Mouse (Mus musculus) limb, embryonic 14.5 days (tissue): ENCODE data around the gene Phactr2. TPM values are rescaled to one million over a fixed set of nuclear protein-coding genes. Genes with fewer than 3 reads are reported as not detected.
A peak's percentile ranks its signal among the peaks of the same experiment; 100 is the strongest.

Experiments
- ATAC-seq: fragments of 200-750 bp; cut with Nextera tagmentation; 2 replicates; pipeline ENCODE4 v1.8.0; 2017; ENCODE audit warnings: low read depth, moderate number of reproducible peaks, moderate TSS enrichment; ENCODE audit not compliant: low FRiP score
- DNase-seq: peaks from one replicate; pipeline ENCODE4 v3.0.0-alpha.2; 2015; ENCODE audit warnings: low spot score
- H3K27ac ChIP-seq: fragments of 300-500 bp; sonication (generic); replicated peaks from 2 replicates; pipeline ENCODE4 v1.5.1; 2014; ENCODE audit warnings: low read depth, mild to moderate bottlenecking, low read length, moderate library complexity, mixed read lengths
- H3K27me3 ChIP-seq: fragments of 300-500 bp; sonication (generic); 2 replicates; pipeline ENCODE4 v1.6.1; 2014; ENCODE audit warnings: low read length, mixed read lengths; ENCODE audit not compliant: control insufficient read depth, insufficient read depth
- H3K36me3 ChIP-seq: fragments of 300-500 bp; sonication (generic); 2 replicates; pipeline ENCODE4 v1.6.1; 2014; ENCODE audit warnings: mild to moderate bottlenecking, low read length, moderate library complexity, mixed read lengths; ENCODE audit not compliant: control insufficient read depth, insufficient read depth
- H3K4me1 ChIP-seq: fragments of 300-500 bp; sonication (generic); 2 replicates; pipeline ENCODE4 v1.6.1; 2014; ENCODE audit warnings: antibody characterized with exemption, low read length, mixed read lengths; ENCODE audit not compliant: control insufficient read depth, insufficient read depth
- H3K4me2 ChIP-seq: fragments of 300-500 bp; sonication (generic); replicated peaks from 2 replicates; pipeline ENCODE4 v1.6.1; 2014; ENCODE audit warnings: low read depth, mild to moderate bottlenecking, low read length, moderate library complexity; ENCODE audit not compliant: severe bottlenecking
- H3K4me3 ChIP-seq: fragments of 300-500 bp; sonication (generic); replicated peaks from 2 replicates; pipeline ENCODE4 v1.5.1; 2014; ENCODE audit warnings: low read length
- H3K9ac ChIP-seq: fragments of 300-500 bp; sonication (generic); 2 replicates; pipeline ENCODE4 v1.6.1; 2014; ENCODE audit warnings: mild to moderate bottlenecking, low read depth, low read length, moderate library complexity; ENCODE audit not compliant: severe bottlenecking
- H3K9me3 ChIP-seq: fragments of 300-500 bp; sonication (generic); 2 replicates; pipeline ENCODE4 v1.6.1; 2016; ENCODE audit warnings: low read length; ENCODE audit not compliant: control insufficient read depth
- POLR2A ChIP-seq: fragments of 200-500 bp; IDR thresholded peaks from 2 replicates; pipeline ENCODE4 v1.8.0; 2012; ENCODE audit warnings: inconsistent platforms, mild to moderate bottlenecking, moderate library complexity, borderline replicate concordance; ENCODE audit not compliant: insufficient read depth, insufficient read length; ENCODE audit errors: extremely low read depth
- WGBS: fragments of 180-500 bp; shearing (Covaris S2); extraction: QIAGEN DNeasy Blood & Tissue Kit; methylation state at CpG from one replicate; pipeline ENCODE4 v1.1.7; 2014; 5-methylcytosine and 5-hydroxymethylcytosine counted together
- polyA plus RNA-seq, 2 experiments: library from polyadenylated mRNA; depleted of rRNA in 1 of 2; stranded (reverse) in 1 of 2; unstranded in 1 of 2; fragments of >200 nt; fragmentation: Nextera tagmentation in 1 of 2; extraction: Ambion mirVana in 1 of 2; gene quantifications; 2 replicates each; pipeline versions ENCODE4 v1.2.1 to v1.2.3; 2012 to 2014

Phactr2 gene
- polyA plus RNA-seq, 2 experiments: 20.0 to 36.5 TPM

DNA sequence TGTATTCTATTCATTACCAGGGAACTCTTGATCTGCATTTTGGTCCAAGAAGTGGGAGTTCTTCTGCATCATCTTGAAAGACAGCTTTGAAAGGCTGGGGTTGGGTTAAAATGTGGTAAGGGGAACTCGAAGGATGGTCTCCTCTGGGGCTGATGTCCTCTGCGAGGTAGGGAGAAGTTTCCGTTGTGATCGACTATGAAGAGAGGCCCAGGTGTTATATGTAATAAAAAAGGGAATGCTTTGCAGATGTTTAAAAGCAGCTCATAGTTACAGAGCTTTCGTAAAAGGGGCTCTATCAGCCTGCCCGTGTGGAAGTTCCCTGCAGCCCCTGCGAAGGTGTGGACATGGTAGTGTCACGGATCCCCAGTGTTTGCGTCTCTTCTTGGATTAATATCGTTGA lies 50.2 kb downstream of the Phactr2 start:
- Histone ChIP-seq H3K27ac (no peak overlapping the region), H3K4me2 (no peak overlapping the region), H3K4me1 (peaks cover 17% of the 10 kb centered on the region), H3K36me3 (no peaks in the 10 kb centered on the region), H3K9me3 (no peaks in the 10 kb centered on the region), H3K27me3 (no peaks in the 10 kb centered on the region), H3K4me3 (no peak overlapping the region), H3K9ac (no peak overlapping the region)
- no peak for DNase-seq
- ATAC-seq: peak; percentile 65; the same call in 1 of the 2 replicates
- TF ChIP-seq POLR2A: no peak
- WGBS: 44% methylated on average over 10 of the region's 10 CpGs

DNA sequence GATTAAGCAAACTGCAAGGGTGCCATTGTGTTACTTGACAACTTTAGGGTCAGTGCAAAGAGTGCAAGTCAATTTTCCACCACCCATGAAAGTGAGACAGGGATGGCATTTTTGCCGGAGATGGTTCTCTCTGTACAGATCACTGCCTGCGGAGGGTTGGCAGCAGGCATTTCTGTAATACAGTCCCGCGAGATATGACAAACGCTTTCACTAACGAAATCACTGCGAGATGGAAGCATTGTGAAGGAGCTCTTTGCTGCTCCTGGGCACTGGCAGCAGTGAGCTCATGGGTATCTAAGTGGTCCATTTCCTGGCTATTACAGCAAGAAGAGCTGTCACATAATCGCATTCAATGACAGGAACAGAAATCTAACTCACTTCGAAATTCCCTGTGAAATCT lies 52.1 kb downstream of the Phactr2 start:
- TF ChIP-seq POLR2A: no peak
- DNase-seq (no peak), ATAC-seq (no peak)
- Histone ChIP-seq H3K36me3 (no peaks in the 10 kb centered on the region), H3K27ac (no peak overlapping the region), H3K9ac (no peak overlapping the region), H3K27me3 (no peaks in the 10 kb centered on the region), H3K4me2 (no peak overlapping the region), H3K4me3 (no peak overlapping the region), H3K9me3 (no peaks in the 10 kb centered on the region), H3K4me1 (peaks cover 7% of the 10 kb centered on the region)
- WGBS: 86% methylated on average over 9 of the region's 9 CpGs

DNA sequence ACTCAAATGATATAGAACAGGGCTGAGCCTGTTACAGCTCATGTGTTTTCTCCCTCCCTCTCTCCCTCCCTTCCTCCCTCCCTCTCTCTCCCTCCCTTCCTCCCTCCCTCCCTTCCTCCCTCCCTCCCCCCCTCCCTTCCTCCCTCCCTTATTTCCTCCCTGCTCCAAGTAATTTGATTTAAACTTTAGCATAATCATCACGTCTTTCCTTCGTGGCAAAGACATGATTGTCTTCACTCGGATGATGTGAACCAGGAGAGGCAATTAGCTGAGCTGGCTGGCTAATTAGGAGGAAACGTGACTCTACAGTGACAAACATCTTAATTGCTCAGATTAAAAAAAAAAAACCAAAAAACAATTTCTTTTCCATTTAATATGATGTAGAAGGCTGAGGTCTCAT lies 55.0 kb downstream of the Phactr2 start:
- Histone ChIP-seq H3K9ac (no peak overlapping the region), H3K27me3 (no peaks in the 10 kb centered on the region), H3K4me1 (peaks cover 12% of the 10 kb centered on the region), H3K36me3 (no peaks in the 10 kb centered on the region), H3K27ac (no peak overlapping the region), H3K4me2 (no peak overlapping the region), H3K4me3 (no peak overlapping the region), H3K9me3 (no peaks in the 10 kb centered on the region)
- DNase-seq (no peak), ATAC-seq (no peak)
- TF ChIP-seq POLR2A: no peak
- 27% methylated on average over 4 of the region's 4 CpGs for WGBS

DNA sequence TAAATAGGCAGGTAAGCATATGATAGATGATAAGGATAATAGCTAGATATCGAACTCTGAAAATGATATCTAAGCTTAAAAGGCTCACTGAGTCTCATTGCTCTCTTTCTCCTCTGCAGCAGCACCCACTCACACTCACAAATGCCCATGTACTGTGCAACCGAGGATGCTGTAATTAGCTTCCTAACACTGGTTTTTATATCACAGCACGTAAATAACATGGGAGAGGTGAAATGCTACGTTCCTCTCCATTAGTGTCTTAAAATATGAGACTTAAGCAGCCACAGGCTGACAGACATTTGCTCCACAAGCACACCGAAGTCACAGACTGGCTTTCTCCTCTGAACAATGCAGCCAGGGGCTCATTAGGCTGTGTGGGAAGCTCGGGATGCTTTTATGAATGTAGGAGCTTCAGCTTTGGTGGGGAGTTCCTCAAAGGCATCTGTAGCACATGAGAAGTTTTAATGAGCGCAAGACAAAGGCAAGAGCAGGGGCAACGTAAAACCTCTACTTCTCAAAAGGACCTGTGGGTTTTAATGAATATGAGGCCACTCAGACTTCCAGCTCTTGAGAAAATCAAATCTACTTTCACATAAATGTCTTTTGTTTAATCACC lies 58.6 kb downstream of the Phactr2 start:
- 32% methylated on average over 8 of the region's 8 CpGs for WGBS
- no peak overlapping the region for H3K27ac ChIP-seq
- no peaks in the 10 kb centered on the region for H3K36me3 ChIP-seq
- H3K9ac ChIP-seq: no peak overlapping the region
- H3K4me3 ChIP-seq: no peak overlapping the region
- H3K9me3 ChIP-seq: no peaks in the 10 kb centered on the region
- DNase-seq: no peak
- no peak for TF ChIP-seq POLR2A
- no peak for ATAC-seq
- no peaks in the 10 kb centered on the region for H3K27me3 ChIP-seq
- no peak overlapping the region for H3K4me2 ChIP-seq
- H3K4me1 ChIP-seq: peaks cover 6% of the 10 kb centered on the region; the same call in 1 of the 2 replicates

DNA sequence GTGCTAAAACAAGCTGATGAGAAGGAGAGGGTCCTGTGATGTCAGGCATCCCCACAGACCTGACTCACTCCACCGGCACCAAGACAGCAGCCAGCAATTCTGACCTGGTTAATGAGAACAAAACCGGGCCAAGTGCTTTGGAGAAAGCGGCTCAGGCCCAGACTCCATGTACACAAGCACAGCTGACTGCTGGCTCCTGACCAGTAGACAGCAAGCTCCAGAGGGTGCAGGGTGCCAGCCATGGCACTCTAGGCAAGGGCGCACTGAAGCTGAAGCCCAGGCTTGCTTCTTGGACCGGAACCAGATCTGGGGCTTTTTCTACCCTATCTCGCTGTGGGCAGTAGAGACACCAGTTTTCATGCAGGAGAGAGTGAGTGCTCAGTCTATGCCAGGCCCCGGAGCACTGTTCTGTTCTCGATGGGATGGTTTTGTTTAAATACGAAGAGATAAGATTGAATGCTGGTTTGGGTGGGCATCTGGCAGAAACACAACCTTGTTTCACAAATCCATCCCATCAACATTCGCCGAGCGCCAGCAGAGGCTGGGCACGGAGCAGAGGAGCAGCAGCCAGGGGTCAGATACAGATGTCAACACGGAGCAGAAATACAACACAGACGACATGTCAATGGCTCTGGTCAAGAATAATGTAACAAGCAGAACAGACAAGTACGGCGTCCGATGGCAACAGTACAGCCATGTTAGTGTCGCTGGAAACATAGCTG lies 61.8 kb downstream of the Phactr2 start:
- H3K27ac ChIP-seq: no peak overlapping the region
- H3K9ac ChIP-seq: no peak overlapping the region
- no peak overlapping the region for H3K4me3 ChIP-seq
- ATAC-seq (no peak), DNase-seq (no peak)
- H3K36me3 ChIP-seq: no peaks in the 10 kb centered on the region
- no peaks in the 10 kb centered on the region for H3K27me3 ChIP-seq
- no peaks in the 10 kb centered on the region for H3K9me3 ChIP-seq
- H3K4me2 ChIP-seq: no peak overlapping the region
- peaks cover 6% of the 10 kb centered on the region; the same call in 1 of the 2 replicates for H3K4me1 ChIP-seq
- WGBS: 90% methylated on average over 19 of the region's 19 CpGs
- TF ChIP-seq POLR2A: no peak
